Mouse (Mus musculus): ENCODE measurements at regions not wholly inside any gene's neighbourhood (a gene's known extent, or its start where the extent isn't known, plus 50 kb on each side); places are given as distances from the start of the nearest gene placed in this dataset.
"Not testable (repeated sequence)": the region's sequence is repeated elsewhere in the genome, so short reads cannot be mapped to it uniquely, and the experiment has no call there.

DNA sequence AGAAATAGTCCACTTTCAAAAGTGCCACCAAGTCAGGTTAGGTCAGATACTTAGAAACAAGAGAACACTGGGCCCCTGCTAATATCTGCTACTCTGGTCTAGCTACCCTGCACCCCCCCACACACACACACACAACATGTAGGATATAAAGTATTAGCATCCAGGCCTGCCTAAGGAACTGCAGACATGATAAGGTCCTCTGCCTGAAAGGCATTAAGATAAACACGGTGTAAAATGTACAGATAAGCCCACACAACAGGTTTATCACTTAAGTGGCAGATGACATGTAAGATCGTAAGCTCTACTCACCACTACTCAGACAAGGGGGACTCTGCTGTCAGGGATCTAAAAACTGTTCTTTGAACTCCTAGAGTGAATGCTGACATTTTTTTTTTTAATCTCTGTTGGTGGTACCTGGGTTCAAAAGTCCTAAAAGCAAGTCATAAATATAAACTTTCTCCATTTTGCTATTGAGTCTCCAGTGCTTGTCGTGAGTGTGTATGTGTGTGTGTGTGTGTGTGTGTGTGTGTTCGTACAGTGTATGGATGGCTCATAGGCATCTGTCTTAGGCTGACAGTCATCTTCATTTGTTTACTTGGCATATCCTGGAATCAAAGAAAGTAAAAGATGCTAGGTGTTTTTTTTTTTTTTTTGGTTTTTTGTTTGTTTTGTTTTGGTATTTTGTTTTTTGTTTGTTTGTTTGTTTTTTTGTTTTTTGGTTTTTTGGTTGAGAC, 52.2 kb downstream of the Gm9817 start:
- DNase-seq = no peak

GRCm38 (mm10) chr13:45140616-45141015, 62.1 kb downstream of the Gm9817 start:
- DNase-seq = no peak

GRCm38 (mm10) chr13:45145129-45145528, 66.6 kb downstream of the Gm9817 start:
- DNase-seq = no peak

DNA sequence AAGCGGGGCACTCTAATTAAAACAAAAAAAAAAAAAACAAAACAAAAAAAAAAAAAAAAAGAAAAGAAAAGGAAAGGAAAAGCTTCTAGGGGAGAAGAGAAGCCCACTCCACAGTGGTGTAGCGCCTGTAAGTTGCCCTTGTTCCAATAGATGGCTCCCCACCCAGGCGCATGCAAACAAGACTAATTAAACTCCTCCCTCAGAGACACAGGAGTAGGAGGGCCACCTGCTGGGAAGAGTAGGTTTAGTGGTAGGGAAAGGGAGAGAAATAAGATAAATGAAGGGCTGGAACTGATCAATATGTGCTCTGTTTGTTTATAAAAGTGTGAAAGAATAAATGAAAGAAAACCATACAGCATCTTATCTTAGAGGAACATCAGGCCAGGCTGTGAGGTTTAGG, 77.7 kb downstream of the Gm9817 start:
- DNase-seq = peak; percentile 32 to 43

- no peak for DNase-seq
Measured at GRCm38 (mm10) chr13:45156982-45157381, 78.5 kb downstream of the Gm9817 start.

GRCm38 (mm10) chr13:45160281-45160680, 81.8 kb downstream of the Gm9817 start:
- no peak for DNase-seq

DNA sequence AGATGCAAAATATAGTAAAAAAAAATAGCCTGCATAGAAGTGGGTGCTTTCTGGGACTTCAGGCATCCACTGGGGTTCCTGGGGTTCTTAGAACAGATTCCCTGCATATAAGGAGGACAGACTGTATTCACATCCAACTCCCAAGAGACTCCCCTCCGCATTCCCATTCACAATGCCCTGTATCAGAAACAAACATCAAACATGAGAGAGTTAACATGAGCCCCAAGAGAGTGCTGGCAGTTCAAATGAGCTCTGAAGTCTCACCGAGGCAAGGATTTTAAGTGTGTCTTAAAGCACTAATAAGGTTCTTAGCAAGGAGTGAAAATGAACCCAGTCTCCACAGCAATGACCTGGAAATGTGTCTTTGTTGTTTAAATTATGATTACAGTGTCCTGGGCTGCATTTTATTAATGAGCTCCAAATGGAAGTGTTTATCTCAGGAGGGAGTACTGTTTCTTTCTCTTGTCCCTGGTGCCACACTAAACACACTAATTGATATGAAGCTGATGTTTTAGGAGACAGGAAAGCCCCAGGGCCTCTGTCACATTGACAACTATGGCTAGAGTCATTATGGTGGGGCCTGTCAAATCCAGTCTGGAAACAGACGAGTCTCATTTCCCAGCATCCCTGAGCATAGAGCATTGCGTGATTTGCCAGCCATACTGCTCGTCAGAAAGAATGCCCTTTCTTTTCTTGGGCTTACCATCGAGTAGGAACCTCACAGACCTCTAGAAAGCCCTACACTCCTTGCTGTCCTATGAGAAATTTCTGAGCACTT, 85.7 kb downstream of the Gm9817 start:
- no peak for DNase-seq

DNA sequence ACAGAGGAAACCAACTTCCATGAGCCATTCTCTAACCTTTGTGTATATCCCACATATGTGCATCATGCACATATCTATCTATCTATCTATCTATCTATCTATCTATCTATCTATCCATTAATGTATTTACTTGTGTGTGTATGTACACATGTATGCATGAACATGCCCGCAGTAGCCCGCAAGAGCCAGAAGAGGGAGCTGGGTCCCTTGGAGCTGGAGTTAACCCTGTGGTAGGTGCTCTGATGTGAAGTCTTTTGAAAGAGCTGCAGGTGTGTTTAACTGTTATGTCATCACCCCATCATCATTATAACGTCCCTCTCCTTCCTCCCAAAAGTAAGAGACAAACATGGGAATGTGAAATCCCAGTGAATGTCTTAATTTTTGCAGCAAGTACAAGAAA, 86.7 kb downstream of the Gm9817 start:
- peak; percentile 6 to 50 for DNase-seq

GRCm38 (mm10) chr13:45169716-45170115, 91.2 kb downstream of the Gm9817 start:
- DNase-seq = no peak

DNA sequence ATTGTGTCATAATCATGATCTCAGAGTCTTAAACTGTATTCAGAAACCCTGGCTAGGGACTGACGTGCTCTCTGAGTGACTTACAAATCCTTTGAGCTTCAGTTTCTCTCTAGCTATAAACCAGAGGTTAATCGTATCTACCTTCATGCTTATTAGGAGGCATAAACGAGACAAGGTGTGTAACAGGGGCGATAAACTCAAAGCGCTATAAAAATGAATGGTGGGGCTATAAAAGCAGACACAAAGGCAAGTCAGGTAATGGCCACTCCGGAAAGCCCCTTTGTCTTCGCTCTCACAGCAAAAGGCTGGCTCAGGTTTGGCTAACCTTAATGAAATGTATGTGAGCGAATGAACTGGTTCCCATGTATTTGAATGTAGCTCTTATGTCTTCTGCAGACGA, 94.6 kb downstream of the Gm9817 start:
- no peak for DNase-seq

- not testable (repeated sequence) for DNase-seq
Measured at GRCm38 (mm10) chr13:45175711-45176205, 97.3 kb downstream of the Gm9817 start.

DNA sequence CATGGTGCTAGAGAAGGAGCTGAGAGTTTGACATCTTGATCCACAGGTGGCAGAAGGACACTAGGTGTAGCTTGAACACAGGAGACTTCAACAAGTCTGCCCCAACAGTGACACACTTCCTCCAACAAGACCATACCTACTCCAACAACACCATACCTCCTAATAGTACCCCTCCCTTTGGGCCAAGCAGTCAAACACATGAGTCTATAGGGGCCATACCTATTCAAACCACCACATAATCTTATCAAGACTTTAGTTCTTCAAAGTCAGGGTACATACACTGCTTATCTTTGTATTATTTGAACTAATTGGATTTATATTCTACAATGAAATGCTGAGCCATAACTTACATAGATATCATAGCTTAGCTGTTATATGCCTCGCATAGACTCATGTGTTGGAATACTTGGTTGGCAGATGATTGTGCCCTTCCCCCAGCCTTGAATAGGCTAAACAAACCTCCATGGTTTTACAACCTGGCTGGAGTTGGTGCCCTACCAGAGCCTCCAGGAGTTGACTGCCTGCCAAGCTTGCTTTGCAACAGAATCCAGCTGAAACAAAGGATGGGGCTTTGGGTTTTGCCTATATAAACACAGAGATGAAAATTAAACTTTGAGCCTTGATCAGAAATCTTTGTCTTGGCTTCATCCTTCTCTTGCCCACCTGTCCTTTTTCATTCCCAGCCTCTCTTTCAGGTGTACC, 103.2 kb downstream of the Gm9817 start:
- DNase-seq = no peak

- no peak for DNase-seq
Measured at GRCm38 (mm10) chr13:45189389-45189788, 110.9 kb downstream of the Gm9817 start.

GRCm38 (mm10) chr13:45190151-45190550, 111.7 kb downstream of the Gm9817 start:
- no peak for DNase-seq

DNA sequence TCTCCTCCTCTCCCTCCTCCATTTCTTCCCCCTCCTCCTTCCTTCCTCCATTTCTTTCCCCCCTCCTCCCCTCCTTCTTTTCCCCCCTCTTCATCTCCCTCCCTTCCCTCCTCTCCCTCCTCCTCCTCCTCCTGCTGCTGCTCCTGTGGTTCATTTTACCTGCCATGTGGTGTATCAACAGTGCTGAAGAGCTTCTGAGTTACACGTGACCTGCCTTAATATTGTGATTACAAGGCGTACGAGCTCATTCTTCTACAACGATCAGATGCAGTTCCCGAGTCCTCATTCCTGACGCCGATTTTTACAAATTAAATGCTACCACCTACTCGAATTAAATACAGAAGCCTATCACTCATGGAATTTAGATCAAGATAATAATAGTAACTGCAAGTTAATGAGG, 113.6 kb downstream of the Gm9817 start:
- no peak for DNase-seq

GRCm38 (mm10) chr13:45195562-45195961, 117.1 kb downstream of the Gm9817 start:
- no peak for DNase-seq

GRCm38 (mm10) chr13:45196363-45196762, 117.9 kb downstream of the Gm9817 start:
- no peak for DNase-seq

DNA sequence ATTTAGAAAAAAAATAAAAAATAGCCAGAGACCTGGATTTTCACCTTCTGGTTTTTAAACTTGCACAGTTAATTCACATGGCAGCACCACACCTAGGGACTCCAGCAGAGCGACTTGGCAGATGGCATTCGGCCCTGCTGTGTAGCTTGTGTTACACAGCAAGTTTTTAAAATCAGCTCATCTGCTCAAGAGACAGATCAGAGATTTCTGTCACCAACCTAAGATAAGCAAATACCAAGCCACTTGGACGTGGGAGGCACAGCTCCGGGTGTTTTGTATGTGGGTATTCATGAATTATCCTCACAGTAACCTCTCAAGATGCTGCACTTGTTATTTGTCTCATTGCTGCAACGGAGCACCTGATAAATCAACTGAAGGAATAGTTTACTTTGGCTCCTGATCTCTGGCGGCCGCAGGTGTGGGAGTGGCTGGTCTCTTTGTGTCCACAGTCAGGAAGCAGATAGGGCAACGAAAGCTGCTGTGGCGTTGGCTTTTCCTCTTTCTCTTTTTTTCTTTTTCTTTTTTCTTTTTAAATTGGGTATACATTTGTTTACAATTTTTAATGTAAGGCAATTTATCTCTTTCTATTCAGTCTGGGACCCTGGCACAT, 122.1 kb downstream of the Gm9817 start:
- no peak for DNase-seq

GRCm38 (mm10) chr13:45204856-45205255, 126.4 kb downstream of the Gm9817 start:
- DNase-seq = no peak

DNA sequence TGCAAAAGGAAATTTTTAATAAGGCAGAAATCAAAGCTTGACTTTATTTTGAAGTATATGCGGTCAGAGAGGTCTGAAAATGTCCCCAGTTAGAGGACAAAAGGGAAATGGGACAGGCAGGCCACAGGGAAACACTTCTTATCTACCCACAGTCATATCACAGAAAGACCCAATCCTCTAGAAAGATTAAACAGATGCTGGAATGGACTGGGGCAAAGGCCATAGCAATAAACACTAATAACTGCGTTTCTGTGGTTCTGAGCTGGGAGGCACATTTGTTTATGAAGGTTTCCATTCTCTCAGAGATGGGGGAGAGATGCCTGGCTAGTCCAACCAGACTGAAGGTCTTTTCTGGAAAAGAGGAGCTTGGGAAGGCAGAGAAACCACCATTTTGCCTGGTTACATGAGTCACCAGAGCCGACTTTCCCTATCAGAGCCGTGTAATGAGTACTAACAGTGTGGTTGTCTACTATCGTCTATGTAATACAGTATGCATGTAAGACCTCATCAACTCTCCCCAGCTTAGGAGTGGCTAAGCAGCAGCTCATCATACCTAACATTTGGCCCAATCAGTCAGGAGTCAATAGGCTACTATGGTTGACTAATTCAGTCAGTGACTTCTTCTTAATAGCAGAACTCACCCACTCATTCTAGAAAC, 130.2 kb downstream of the Gm9817 start:
- no peak for DNase-seq

GRCm38 (mm10) chr13:45211241-45211640, 132.7 kb downstream of the Gm9817 start:
- no peak for DNase-seq

DNA sequence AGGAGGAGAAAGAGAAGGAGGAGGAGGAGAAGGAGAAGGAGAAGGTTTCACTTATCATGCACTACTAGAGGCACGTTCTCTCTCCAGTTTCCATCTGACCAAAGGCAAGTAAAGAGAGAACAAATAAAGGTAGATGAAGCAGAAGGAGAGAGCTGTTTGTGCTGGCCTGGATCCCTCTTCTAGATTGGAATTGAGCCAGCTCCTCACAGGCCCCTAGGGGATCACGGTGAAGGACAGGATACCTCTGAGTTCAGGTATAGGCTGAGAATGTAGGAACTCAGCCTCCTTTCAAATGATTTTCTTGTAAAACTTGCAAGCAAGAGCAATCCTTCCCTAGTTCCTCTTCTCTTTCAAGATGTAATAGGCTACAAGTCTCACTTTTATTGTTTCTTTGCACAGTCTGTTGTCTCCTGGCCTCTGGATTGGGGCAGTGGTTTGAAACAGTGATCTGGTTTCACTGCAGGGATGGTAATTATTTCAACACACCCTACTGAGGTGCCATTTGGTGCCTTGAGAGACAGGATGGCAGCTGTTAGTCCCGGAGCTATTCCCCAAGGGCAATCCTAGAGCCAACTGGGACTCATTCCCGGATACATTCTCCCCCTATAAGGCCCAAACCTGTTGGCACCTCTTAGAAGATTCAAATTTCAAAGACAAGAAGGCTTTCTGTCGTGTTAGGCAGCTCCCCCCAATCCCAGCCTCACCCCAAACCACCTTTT, 134.8 kb downstream of the Gm9817 start:
- DNase-seq = no peak
